Mouse (Mus musculus): ENCODE data around the gene Nudt4. TPM values are rescaled to one million over a fixed set of nuclear protein-coding genes. Genes with fewer than 3 reads are reported as not detected.

Nudt4 gene
- total and polyA plus RNA-seq, 3 experiments = 21.1 to 35.7 TPM; not detected in 1

DNA sequence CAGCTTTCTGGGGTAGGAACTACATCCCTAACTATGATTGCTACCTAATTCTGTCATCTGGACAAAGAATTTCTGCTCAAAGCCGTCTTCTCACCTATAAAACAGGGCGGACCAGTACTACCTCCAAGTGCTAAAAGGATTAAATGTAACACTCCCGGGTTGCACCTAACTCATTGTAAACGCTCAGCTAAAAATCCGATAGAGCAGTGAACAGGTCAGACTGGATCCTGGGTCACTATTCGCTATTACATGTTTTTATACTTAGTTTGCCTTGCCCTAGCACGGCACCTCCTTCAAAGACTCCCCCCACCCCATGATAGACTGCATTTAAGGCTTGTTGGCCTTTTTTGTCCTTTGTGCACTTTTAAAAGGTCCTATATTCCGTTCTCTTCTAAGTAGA, 1.6 kb downstream of the Nudt4 start:
- H3K4me3 ChIP-seq (ENCODE audit: control insufficient read depth in 1 of 2, insufficient read depth in 1 of 2, low read depth in 2 of 2, low read length in 2 of 2) = peak overlapping the region; percentile 75 to 96
- H3K36me3 ChIP-seq (ENCODE audit: control insufficient read depth in 1 of 2, insufficient read depth in 2 of 2, low read length in 2 of 2) = peaks cover 0 to 7% of the 10 kb centered on the region in 2 experiments; a peak in 2 of 4 replicates
- peaks cover 0 to 5% of the 10 kb centered on the region in 2 experiments; a peak in 1 of 4 replicates for H3K4me1 ChIP-seq (ENCODE audit: control insufficient read depth in 1 of 2, insufficient read depth in 2 of 2, low read length in 2 of 2)
- no peaks in the 10 kb centered on the region for H3K9me3 ChIP-seq (replicated peaks; ENCODE audit: insufficient read depth, low read length)
- no peak overlapping the region for H3K27ac ChIP-seq (ENCODE audit: control insufficient read depth, low read depth, low read length)
- DNase-seq (ENCODE audit: low read depth, low spot score) = no peak
- no peaks in the 10 kb centered on the region for H3K27me3 ChIP-seq (ENCODE audit: control insufficient read depth in 1 of 2, insufficient read depth in 2 of 2, low read length in 2 of 2)
- no peak for TF ChIP-seq RAD21 (IDR thresholded peaks at IDR 0.05; ENCODE audit: low read depth, low read length)
- TF ChIP-seq E2F4 (IDR thresholded peaks at IDR 0.05; ENCODE audit: borderline replicate concordance, low read depth, low read length) = no peak
- no peak for TF ChIP-seq ELF1 (IDR thresholded peaks at IDR 0.05; ENCODE audit: low read depth, low read length)
- TF ChIP-seq ETS1 (IDR thresholded peaks at IDR 0.05; ENCODE audit: low read depth, low read length) = no peak
- TF ChIP-seq USF1 (IDR thresholded peaks at IDR 0.05; ENCODE audit: low read depth, low read length) = no peak
- TF ChIP-seq SIN3A (IDR thresholded peaks at IDR 0.05; ENCODE audit: low read length) = no peak
- no peak for TF ChIP-seq MAZ (IDR thresholded peaks at IDR 0.05; ENCODE audit: low read depth, low read length)
- TF ChIP-seq MYB (IDR thresholded peaks at IDR 0.05; ENCODE audit: low read depth, low read length) = no peak
- TF ChIP-seq GATA1 (IDR thresholded peaks at IDR 0.05; ENCODE audit: low read depth, low read length) = no peak
- TF ChIP-seq POLR2AphosphoS2 (IDR thresholded peaks at IDR 0.05; ENCODE audit: low read length) = no peak
- H3K79me2 ChIP-seq (ENCODE audit: control insufficient read depth, insufficient read depth, low read length, poor library complexity) = peaks cover 29% of the 10 kb centered on the region
- peak overlapping the region; percentile 98 for H3K9ac ChIP-seq (ENCODE audit: control insufficient read depth, low read depth, low read length, poor library complexity, severe bottlenecking)

- Histone ChIP-seq H3K36me3 (ENCODE audit: control insufficient read depth in 1 of 2, insufficient read depth in 2 of 2, low read length in 2 of 2) (peaks cover 0 to 7% of the 10 kb centered on the region in 2 experiments; a peak in 2 of 4 replicates), H3K27ac (ENCODE audit: control insufficient read depth, low read depth, low read length) (no peak overlapping the region), H3K4me1 (ENCODE audit: control insufficient read depth in 1 of 2, insufficient read depth in 2 of 2, low read length in 2 of 2) (peaks cover 0 to 5% of the 10 kb centered on the region in 2 experiments; a peak in 1 of 4 replicates), H3K4me3 (ENCODE audit: control insufficient read depth in 1 of 2, insufficient read depth in 1 of 2, low read depth in 2 of 2, low read length in 2 of 2) (no peak overlapping the region), H3K9ac (ENCODE audit: control insufficient read depth, low read depth, low read length, poor library complexity, severe bottlenecking) (no peak overlapping the region), H3K79me2 (ENCODE audit: control insufficient read depth, insufficient read depth, low read length, poor library complexity) (peaks cover 31% of the 10 kb centered on the region), H3K9me3 (replicated peaks; ENCODE audit: insufficient read depth, low read length) (no peaks in the 10 kb centered on the region), H3K27me3 (ENCODE audit: control insufficient read depth in 1 of 2, insufficient read depth in 2 of 2, low read length in 2 of 2) (no peaks in the 10 kb centered on the region)
- no peak for DNase-seq (ENCODE audit: low read depth, low spot score)
- TF ChIP-seq ZC3H11A (IDR thresholded peaks at IDR 0.05; ENCODE audit: low read depth, low read length) = no peak
- TF ChIP-seq TCF12 (IDR thresholded peaks at IDR 0.05; ENCODE audit: low read depth, low read length) = no peak
- TF ChIP-seq TAL1 (IDR thresholded peaks at IDR 0.05; ENCODE audit: low read length) = no peak
- TF ChIP-seq MYC (IDR thresholded peaks at IDR 0.05; ENCODE audit: low read depth, low read length) = no peak
- TF ChIP-seq NELFE (IDR thresholded peaks at IDR 0.05; ENCODE audit: low read depth, low read length) = no peak
- no peak for TF ChIP-seq POLR2AphosphoS2 (IDR thresholded peaks at IDR 0.05; ENCODE audit: low read length)
- no peak for TF ChIP-seq USF1 (IDR thresholded peaks at IDR 0.05; ENCODE audit: low read depth, low read length)
- no peak for TF ChIP-seq SIN3A (IDR thresholded peaks at IDR 0.05; ENCODE audit: low read length)
- no peak for TF ChIP-seq CTCF (IDR thresholded peaks at IDR 0.05 in 2 of 3, conservative IDR thresholded peaks at IDR 0.05 in 1 of 3; ENCODE audit: control insufficient read depth in 1 of 3, insufficient read depth in 1 of 3, low read depth in 2 of 3, low read length in 3 of 3, poor library complexity in 1 of 3, severe bottlenecking in 1 of 3)
- TF ChIP-seq ELF1 (IDR thresholded peaks at IDR 0.05; ENCODE audit: low read depth, low read length) = no peak
- no peak for TF ChIP-seq SMC3 (IDR thresholded peaks at IDR 0.05; ENCODE audit: low read depth, low read length)
- no peak for TF ChIP-seq MXI1 (IDR thresholded peaks at IDR 0.05; ENCODE audit: low read depth, low read length)
- TF ChIP-seq JUND (IDR thresholded peaks at IDR 0.05; ENCODE audit: low read depth, low read length) = no peak
Measured at GRCm38 (mm10) chr10:95561616-95562015, 2.3 kb downstream of the Nudt4 start.

Data from MEL (cell line).